Mouse (Mus musculus): ENCODE data around the gene Scamp4.

DNA sequence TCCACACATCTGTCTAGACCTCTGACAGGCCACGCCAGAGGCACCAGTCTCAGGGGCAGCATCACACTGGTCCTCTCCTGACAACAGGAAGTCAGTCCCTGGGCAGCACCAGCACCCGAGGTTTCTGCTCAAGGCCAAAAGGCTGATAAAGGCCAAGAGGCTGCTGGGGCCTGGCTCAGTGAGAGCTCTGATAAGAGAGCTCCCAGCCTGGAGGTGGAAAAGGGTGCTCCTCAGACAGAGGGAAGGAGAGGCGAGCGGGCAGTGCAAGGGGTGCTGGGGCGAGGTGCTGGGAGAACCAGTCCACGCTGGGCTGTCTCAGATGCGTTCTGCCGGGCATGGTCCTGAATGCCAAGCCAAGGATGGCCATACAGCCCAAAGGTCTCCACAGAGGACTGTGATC is 49.1 kb upstream of the Scamp4 start:
- no peak for TF ChIP-seq CTCF (IDR thresholded peaks at IDR 0.05; ENCODE audit: low read depth)
- no peak for TF ChIP-seq EP300 (IDR thresholded peaks at IDR 0.05; ENCODE audit: low read depth)
